Mouse (Mus musculus): ENCODE measurements around the gene Zfyve28. TPM values are rescaled to one million over a fixed set of nuclear protein-coding genes. Genes with fewer than 3 reads are reported as not detected.

The Zfyve28 gene
- polyA plus RNA-seq (2015; fragmentation: Nextera tagmentation; extraction: Ambion mirVana) = 0.72 and 0.98 TPM in 2 replicates

GRCm38 (mm10) chr5:34288154-34288716 lies at the start of gene Zfyve28, which contains the start of gene Cfap99:
Zfyve28 (minus strand) TSS chr5:34288449.
Cfap99 (plus strand) TSS chr5:34288600.

GRCm38 (mm10) chr5:34336097-34336774 lies 48.0 kb upstream of the Zfyve28 start, which contains the start of gene Rnf4:
Rnf4 (plus strand) TSS chr5:34336289.

GRCm38 (mm10) chr5:34187601-34188316 lies 100.5 kb downstream of the Zfyve28 start, which contains the start of gene Mxd4:
Mxd4 (minus strand) TSS chr5:34187720.

GRCm38 (mm10) chr5:34168950-34169891 lies 119.0 kb downstream of the Zfyve28 start, which contains the start of the genes Poln and Haus3:
Poln (minus strand) TSS chr5:34169448.
Haus3 (minus strand) TSS chr5:34169527.

Other genes starting within 250 kb of the Zfyve28 start
- gene Poln, start 119.0 kb downstream of the Zfyve28 start, polyA plus RNA-seq (2015; fragmentation: Nextera tagmentation; extraction: Ambion mirVana) = 0.28 and 0.30 TPM in 2 replicates
- gene Haus3, start 118.9 kb downstream of the Zfyve28 start, polyA plus RNA-seq (2015; fragmentation: Nextera tagmentation; extraction: Ambion mirVana) = 10.1 and 12.9 TPM in 2 replicates
- gene Mxd4, start 100.7 kb downstream of the Zfyve28 start, polyA plus RNA-seq (2015; fragmentation: Nextera tagmentation; extraction: Ambion mirVana) = 27.8 and 28.7 TPM in 2 replicates
- gene Cfap99, start 151 bp upstream of the Zfyve28 start, polyA plus RNA-seq (2015; fragmentation: Nextera tagmentation; extraction: Ambion mirVana) = 0.11 TPM in 1 of 2 replicates, not detected in the other
- 88.7 and 102 TPM in 2 replicates for gene Rnf4, start 47.8 kb upstream of the Zfyve28 start, polyA plus RNA-seq (2015; fragmentation: Nextera tagmentation; extraction: Ambion mirVana)
- gene Fam193a, start 81.5 kb upstream of the Zfyve28 start, polyA plus RNA-seq (2015; fragmentation: Nextera tagmentation; extraction: Ambion mirVana) = 4.3 and 5.2 TPM in 2 replicates
- 19.1 and 20.3 TPM in 2 replicates for gene Tnip2, start 225.5 kb upstream of the Zfyve28 start, polyA plus RNA-seq (2015; fragmentation: Nextera tagmentation; extraction: Ambion mirVana)
- 3.2 and 7.7 TPM in 2 replicates for gene Sh3bp2, start 237.4 kb upstream of the Zfyve28 start, polyA plus RNA-seq (2015; fragmentation: Nextera tagmentation; extraction: Ambion mirVana)

Data from urinary bladder, postnatal 0 days (tissue).